Mouse (Mus musculus) midbrain, embryonic 10.5 days (tissue): Measurements from ENCODE around the gene Atpaf1. TPM values are rescaled to one million over a fixed set of nuclear protein-coding genes. Genes with fewer than 3 reads are reported as not detected.

Experiments used
- DNase-seq: peaks from one replicate; pipeline ENCODE4 v3.0.0-alpha.2; 2017; ENCODE audit warnings: low spot score
- H3K27ac ChIP-seq: fragments of 300-500 bp; sonication (generic); replicated peaks from 2 replicates; pipeline ENCODE4 v1.5.1; 2016; ENCODE audit warnings: mild to moderate bottlenecking
- H3K27me3 ChIP-seq: fragments of 300-500 bp; sonication (generic); 2 replicates; pipeline ENCODE4 v1.6.1; 2016; ENCODE audit warnings: low read depth, mild to moderate bottlenecking; ENCODE audit not compliant: poor library complexity, severe bottlenecking
- H3K36me3 ChIP-seq: fragments of 300-500 bp; sonication (generic); 2 replicates; pipeline ENCODE4 v1.6.1; 2016; ENCODE audit warnings: mild to moderate bottlenecking, moderate library complexity
- H3K4me1 ChIP-seq: fragments of 300-500 bp; sonication (generic); 2 replicates; pipeline ENCODE4 v1.6.1; 2016
- H3K4me3 ChIP-seq: fragments of 300-500 bp; sonication (generic); 2 replicates; pipeline ENCODE4 v1.5.1; 2016; ENCODE audit warnings: mild to moderate bottlenecking, moderate library complexity
- H3K9me3 ChIP-seq: fragments of 300-500 bp; sonication (generic); replicated peaks from 2 replicates; pipeline ENCODE4 v1.6.1; 2016; ENCODE audit warnings: mild to moderate bottlenecking
- WGBS: fragments of 180-500 bp; shearing (Covaris S2); methylation state at CpG from one replicate; pipeline ENCODE4 v1.1.7; 2016; 5-methylcytosine and 5-hydroxymethylcytosine counted together
- polyA plus RNA-seq: library from polyadenylated mRNA; unstranded; fragments of >200 nt; fragmentation: Nextera tagmentation; extraction: Ambion mirVana; gene quantifications from 2 replicates; pipeline ENCODE4 v1.2.1, GENCODE M21; 2016

The Atpaf1 gene
- polyA plus RNA-seq, 1 experiment from 2014 or later = 53.8 TPM

DNA sequence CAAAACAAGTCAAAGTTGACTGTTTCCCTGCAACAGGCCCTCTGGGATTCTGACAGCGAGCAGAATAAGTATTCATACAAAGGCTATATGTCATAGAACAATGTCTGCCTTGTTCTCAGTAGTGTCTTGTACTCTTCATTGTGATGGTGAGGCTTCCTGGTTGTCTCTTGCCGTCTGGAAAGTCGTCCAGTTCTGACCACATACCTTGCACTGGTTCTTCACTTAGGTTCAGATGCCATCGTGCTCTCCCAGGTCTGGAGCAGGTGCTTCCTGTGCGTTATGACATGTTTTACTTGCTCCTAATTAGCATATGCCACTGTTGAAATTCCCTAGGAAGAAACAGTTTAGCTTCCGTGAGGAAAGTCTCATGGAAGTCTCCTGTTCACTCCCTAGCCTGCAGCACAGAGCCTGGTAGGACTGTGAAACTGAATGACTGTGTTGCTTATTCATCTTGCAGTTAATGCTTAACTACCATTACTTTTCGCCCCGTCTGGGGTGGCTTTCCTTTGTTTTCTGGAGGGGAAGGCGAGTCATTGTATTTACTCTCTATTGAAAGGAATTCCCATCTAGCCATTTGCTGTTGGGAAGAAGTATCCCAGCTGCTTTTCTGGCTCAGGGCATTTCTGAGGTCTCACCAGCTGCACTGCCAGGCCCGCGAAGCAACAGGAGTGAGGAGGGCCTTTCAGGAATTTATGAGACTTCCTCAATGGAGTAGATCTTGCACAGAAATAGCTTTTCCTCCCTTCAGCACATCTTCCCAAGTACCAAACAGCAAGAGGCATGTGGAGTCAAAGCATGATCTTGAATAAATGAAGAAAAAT is 16.8 kb upstream of the Atpaf1 start:
- Histone ChIP-seq H3K36me3 (peaks cover 96% of the 10 kb centered on the region), H3K27ac (no peak overlapping the region), H3K9me3 (no peaks in the 10 kb centered on the region), H3K27me3 (no peaks in the 10 kb centered on the region), H3K4me3 (no peak overlapping the region), H3K4me1 (no peaks in the 10 kb centered on the region)
- DNase-seq = no peak
- WGBS = 82% methylated on average over 11 of the region's 11 CpGs

DNA sequence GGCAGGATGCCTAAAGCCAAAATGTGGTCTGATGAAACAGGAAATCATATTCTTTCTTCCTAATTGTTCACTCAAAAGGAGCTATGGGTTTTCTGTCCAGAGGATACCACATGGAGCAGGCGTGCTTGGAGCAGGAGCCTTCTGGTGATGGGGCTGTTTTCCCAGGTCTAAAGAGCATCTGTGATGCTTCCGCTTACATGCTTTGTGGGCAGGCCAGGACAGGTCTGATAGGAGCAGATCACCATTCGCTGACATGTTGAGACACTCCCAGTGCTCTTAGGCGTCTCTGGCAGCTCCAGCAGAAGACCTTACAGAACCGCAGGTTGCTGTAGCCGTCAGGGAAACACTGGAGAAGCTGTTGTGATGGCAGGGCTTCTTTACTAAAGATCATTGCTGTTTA is 9.6 kb upstream of the Atpaf1 start:
- no peak overlapping the region for H3K4me3 ChIP-seq

DNA sequence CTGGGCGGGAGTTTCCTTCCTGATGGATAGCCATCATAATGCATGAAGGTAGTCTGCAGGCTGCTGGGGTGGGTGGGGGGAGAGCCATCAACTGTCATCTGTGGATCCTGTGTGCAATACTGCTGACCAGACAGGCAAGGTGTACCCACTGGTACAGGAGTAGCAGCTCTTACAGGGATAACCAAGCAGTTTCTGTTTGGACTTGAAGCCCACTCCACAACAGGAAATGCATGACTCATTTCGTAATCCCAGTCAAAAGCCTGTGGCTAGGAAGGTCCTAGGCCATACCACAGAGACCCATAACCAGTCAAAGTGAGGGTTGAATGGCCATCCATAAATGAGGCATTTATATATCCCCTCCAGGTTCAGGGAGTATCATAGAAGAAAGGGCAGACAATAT is 7.0 kb upstream of the Atpaf1 start:
- H3K4me3 ChIP-seq = no peak overlapping the region
- no peaks in the 10 kb centered on the region for H3K27me3 ChIP-seq
- H3K27ac ChIP-seq = no peak overlapping the region
- no peaks in the 10 kb centered on the region for H3K9me3 ChIP-seq
- WGBS = 94% methylated on average over 2 of the region's 2 CpGs
- no peak for DNase-seq
- H3K4me1 ChIP-seq = no peaks in the 10 kb centered on the region
- peaks cover 51% of the 10 kb centered on the region for H3K36me3 ChIP-seq

More for the DNA sequence above, 9.6 kb upstream of the Atpaf1 start:
- 89% methylated on average over 6 of the region's 6 CpGs for WGBS
- Histone ChIP-seq H3K9me3 (no peaks in the 10 kb centered on the region), H3K4me1 (no peaks in the 10 kb centered on the region), H3K36me3 (peaks cover 75% of the 10 kb centered on the region), H3K27me3 (no peaks in the 10 kb centered on the region), H3K27ac (no peak overlapping the region)
- DNase-seq = no peak

DNA sequence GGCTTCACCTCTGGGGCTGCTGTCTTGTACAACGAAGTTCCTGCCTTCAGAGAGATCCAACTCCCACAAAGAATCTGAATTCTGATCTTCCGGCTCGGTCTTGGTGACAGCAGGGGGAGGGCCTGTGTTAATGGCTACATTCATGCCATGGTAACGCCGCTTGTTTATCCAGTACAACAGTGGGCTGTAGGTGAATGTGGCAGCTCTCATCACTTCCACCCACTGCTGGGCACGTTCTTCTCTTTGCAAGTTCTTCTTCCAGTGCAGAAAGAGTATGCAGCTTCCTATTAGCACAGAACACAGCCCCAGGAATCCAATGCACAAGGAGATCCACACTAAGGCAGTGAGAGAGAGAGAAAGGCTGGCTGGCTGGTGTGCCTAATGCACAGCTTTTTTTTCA is 4.3 kb upstream of the Atpaf1 start:
- H3K27ac ChIP-seq = no peak overlapping the region
- H3K4me3 ChIP-seq = no peak overlapping the region
- DNase-seq = no peak
- no peaks in the 10 kb centered on the region; the same call in 1 of the 2 replicates for H3K27me3 ChIP-seq
- H3K4me1 ChIP-seq = peaks cover 9% of the 10 kb centered on the region
- H3K36me3 ChIP-seq = peaks cover 25% of the 10 kb centered on the region
- WGBS = 69% methylated on average over 6 of the region's 6 CpGs
- no peaks in the 10 kb centered on the region for H3K9me3 ChIP-seq

DNA sequence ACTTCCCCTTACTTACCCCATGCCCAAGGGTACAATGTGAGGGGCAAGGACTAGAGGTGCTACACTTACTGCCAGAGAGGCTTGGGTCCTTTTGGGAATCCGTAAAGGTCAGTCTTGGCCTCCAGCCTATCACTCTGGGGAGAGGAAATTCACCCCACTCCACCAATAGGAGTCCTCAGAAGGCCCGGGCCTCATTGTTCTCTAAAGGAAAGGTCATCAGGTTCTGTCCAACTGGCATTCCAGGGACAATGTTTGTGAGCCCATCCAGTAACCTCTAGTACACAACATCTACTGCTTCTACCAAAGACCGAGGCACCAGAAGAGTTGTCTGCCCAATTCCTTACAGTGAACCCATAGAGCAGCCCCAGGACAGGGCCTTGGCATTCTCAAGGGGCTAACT is 3.7 kb upstream of the Atpaf1 start, which contains the start of gene Tex38:
TSS of gene Tex38 (minus strand) at position 101 of the 400 bp plus-strand sequence.
- no peak for DNase-seq
- 89% methylated on average over 3 of the region's 3 CpGs for WGBS
- H3K27me3 ChIP-seq = no peaks in the 10 kb centered on the region; the same call in 1 of the 2 replicates
- H3K4me1 ChIP-seq = peaks cover 16% of the 10 kb centered on the region
- H3K36me3 ChIP-seq = peaks cover 21% of the 10 kb centered on the region
- H3K4me3 ChIP-seq = no peak within 1 kb of the TSS
- no peak within 1 kb of the TSS for H3K27ac ChIP-seq
- H3K9me3 ChIP-seq = no peaks in the 10 kb centered on the region

DNA sequence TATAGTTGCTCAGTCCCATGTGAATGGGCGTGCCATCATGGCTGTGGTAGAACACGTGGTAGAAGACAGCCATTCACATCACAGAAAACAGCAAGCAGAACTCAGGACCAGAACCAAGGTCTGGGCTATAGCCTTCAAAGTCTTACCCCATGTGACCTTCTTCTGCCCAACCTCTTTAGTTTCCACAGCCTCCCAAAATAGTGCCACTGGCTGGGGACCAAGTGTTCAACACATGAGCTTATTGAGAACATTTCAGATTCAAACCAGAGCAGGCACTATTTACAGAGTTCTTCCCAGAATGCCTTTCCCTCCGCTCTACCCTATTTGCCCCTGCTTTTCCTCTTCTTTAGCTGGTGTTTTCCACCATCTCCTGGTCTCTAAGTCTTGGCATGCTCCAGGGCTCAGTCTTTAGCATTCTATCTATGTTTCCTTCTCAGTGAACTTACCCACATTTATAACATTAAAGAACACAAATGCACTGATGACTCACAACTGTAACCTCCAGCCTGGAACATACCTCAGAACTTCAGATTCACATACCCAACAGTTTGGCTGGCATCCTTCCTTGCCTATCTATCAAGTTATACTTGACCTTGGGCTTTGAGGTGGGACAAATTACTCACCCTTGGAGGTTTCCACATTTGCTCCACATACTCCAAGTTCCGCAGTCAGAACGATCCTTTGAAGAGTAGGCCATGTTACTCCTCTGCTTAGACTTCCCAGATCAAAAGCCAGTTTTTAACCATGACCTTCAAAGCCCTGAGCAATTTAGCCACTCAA is 2.4 kb upstream of the Atpaf1 start:
- 86% methylated on average over 5 of the region's 5 CpGs for WGBS
- H3K4me3 ChIP-seq = no peak overlapping the region
- H3K27me3 ChIP-seq = no peaks in the 10 kb centered on the region; the same call in 1 of the 2 replicates
- H3K4me1 ChIP-seq = peaks cover 19% of the 10 kb centered on the region
- H3K9me3 ChIP-seq = no peaks in the 10 kb centered on the region
- H3K36me3 ChIP-seq = peaks cover 10% of the 10 kb centered on the region
- H3K27ac ChIP-seq = no peak overlapping the region
- no peak for DNase-seq

DNA sequence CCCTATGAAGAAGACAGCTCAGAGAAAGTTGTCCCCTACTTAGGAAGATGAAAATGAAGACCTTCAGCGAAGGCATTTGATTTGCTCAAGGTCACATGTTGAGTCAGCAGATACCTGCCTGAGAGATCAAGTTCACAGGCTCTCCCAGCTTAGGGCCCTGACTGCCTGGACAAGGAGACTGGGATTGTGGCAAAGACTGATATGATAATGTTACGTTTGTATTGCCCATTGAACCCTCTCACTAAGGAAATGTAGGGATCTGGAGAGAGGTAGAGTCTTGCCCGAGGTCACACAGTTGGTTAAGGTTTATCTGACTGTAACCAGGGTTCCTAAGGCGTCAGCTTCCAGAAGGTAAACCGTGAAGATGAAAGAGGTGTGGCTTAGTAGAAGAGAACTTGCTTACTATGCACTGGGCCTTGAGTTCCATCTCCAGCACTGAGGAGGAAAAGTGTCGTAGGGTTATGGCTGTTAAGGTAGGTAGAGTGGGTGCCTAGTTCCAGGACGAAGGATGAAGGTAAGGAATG is 961 bp downstream of the Atpaf1 start:
- no peaks in the 10 kb centered on the region; the same call in 1 of the 2 replicates for H3K27me3 ChIP-seq
- H3K9me3 ChIP-seq = no peaks in the 10 kb centered on the region
- no peak for DNase-seq
- peak overlapping the region; percentile 83 for H3K4me3 ChIP-seq
- peaks cover 19% of the 10 kb centered on the region for H3K4me1 ChIP-seq
- H3K36me3 ChIP-seq = peaks cover 28% of the 10 kb centered on the region
- WGBS = 61% methylated on average over 7 of the region's 7 CpGs
- H3K27ac ChIP-seq = peak overlapping the region; percentile 91

DNA sequence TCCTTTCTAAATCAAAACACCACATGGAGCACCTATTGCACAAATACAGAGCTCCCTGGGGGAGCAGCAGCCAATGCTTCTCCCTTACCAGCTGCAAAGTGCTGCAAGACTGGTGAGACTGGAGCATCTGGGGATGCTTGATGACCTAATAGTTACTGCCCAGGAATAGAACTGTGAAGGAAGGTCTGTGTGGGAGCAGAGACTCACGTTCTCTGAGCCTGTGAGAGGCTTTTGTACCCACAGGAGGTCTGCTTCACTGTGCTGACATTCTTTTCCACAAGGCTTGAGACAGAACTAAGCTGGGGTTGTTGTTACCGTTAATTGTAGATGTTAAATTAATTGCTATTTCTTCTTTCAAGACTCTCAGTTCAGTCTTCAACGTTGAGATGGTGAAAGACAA is 6.3 kb downstream of the Atpaf1 start:
- 86% methylated on average over 3 of the region's 3 CpGs for WGBS
- no peak for DNase-seq
- no peaks in the 10 kb centered on the region for H3K9me3 ChIP-seq
- H3K27ac ChIP-seq = no peak overlapping the region
- no peak overlapping the region for H3K4me3 ChIP-seq
- no peaks in the 10 kb centered on the region for H3K27me3 ChIP-seq
- H3K4me1 ChIP-seq = peaks cover 4% of the 10 kb centered on the region
- H3K36me3 ChIP-seq = peaks cover 65% of the 10 kb centered on the region

DNA sequence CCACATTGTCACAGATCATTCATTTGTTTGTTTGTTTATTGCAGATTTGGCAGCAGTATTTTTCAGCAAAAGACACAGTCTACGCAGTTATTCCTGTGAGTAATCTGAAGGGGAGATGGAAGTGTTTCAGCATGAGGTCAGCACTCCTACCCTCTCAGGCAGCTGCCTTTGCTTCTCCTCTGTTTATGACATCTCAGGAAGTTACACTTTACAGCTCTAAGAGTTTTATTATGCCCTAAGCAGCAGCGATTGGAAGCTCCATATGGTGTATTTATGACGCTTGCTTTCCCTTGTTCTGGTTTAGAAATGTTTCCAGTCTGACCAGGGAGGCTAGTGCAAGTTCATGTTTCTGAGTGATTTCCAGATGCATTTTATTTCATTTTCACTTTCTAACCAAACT is 10.7 kb downstream of the Atpaf1 start:
- H3K4me3 ChIP-seq = no peak overlapping the region
- 92% methylated on average over 3 of the region's 3 CpGs for WGBS
- no peaks in the 10 kb centered on the region for H3K27me3 ChIP-seq
- no peak for DNase-seq
- no peak overlapping the region for H3K27ac ChIP-seq
- no peaks in the 10 kb centered on the region for H3K9me3 ChIP-seq
- no peaks in the 10 kb centered on the region for H3K4me1 ChIP-seq
- peaks cover 83% of the 10 kb centered on the region for H3K36me3 ChIP-seq

DNA sequence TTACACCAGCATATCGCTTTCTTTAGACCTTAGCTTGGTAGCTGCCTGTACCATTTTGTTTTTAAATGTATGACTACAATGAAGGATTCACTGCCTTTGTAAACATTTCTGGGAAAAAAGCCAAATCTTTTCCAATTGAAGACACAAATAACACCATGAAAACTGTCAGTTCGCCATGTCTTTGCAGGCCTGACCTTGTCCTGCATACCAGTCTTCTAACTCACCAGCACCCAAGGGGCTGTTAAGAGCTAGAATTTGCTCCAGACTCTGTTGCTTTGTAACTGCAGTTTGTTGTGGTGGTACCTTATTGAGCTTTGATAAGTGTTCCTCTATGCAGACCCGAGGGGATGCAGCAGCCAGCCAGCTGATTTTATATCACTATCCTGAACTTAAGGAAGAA is 15.4 kb downstream of the Atpaf1 start:
- no peak overlapping the region for H3K4me3 ChIP-seq
- DNase-seq = no peak
- no peaks in the 10 kb centered on the region for H3K4me1 ChIP-seq
- H3K9me3 ChIP-seq = no peaks in the 10 kb centered on the region
- no peak overlapping the region for H3K27ac ChIP-seq
- H3K27me3 ChIP-seq = no peaks in the 10 kb centered on the region
- H3K36me3 ChIP-seq = peaks cover 72% of the 10 kb centered on the region
- 91% methylated on average over 3 of the region's 3 CpGs for WGBS

DNA sequence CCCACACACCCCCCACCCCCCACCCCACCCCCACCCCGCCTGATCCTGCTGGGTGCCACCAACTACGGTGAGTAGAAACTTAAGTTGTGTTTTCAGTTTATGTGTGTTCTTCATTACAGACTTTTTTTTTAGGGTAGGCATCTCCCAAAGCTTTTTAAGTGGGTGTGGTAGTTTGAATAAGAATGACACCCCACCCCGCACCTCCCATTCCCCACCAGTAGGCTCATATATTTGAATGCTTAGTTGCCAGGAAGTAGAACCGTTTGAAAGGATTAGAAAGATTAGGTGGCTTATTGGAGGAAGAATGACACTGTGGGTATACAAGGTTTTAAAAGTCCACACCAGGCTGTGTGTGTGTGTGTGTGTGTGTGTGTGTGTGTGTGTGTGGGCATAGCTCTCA is 27.7 kb downstream of the Atpaf1 start:
- Histone ChIP-seq H3K27ac (no peak overlapping the region), H3K4me3 (no peak overlapping the region), H3K36me3 (peaks cover 57% of the 10 kb centered on the region), H3K4me1 (no peaks in the 10 kb centered on the region), H3K27me3 (no peaks in the 10 kb centered on the region), H3K9me3 (no peaks in the 10 kb centered on the region)
- 85% methylated on average over 4 of the region's 4 CpGs for WGBS
- no peak for DNase-seq

DNA sequence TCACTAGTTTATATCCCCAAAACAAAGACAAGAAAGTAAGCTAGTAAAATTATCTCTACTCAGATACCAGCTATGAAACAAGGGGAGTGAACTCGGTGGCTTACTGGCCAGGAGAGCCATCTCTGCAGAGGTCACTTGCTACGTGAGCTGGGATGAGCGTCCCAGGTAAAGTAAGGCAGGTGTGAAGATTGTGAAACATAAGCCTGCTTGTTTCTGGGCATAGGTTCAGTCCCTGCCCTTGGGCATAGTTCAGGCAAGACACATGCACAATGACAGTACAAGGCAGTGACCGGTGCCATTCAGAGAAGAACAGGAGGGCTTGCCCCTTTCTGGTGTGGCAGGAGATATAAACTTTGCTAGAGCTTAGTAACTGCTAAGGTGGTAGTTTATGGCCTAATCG is 31.0 kb downstream of the Atpaf1 start:
- Histone ChIP-seq H3K9me3 (no peaks in the 10 kb centered on the region), H3K4me1 (0 out of 2 replicates have a peak, but pooled peaks cover 6% of the 10 kb centered on the region), H3K27ac (no peak overlapping the region), H3K36me3 (peaks cover 59% of the 10 kb centered on the region), H3K4me3 (no peak overlapping the region), H3K27me3 (no peaks in the 10 kb centered on the region)
- DNase-seq = no peak
- WGBS = 93% methylated on average over 5 of the region's 5 CpGs

DNA sequence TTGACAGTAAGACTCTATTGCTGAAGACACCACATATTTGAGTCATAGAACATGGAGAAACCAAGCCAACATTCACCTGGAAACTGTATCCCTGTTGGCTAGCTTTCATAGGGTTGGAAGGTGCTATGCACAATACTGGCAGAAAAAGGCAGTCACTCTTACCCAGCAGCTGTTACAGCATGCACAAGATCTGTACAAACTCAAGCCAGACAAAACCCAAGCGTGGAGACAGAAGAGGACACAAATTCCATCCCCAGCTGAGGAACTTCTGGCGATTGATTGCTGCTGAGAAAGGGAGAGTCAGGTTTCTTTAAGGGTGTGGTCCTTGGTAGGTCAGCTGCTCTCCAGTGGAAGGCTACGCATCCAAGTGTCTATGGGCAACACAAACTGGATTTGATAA is 35.6 kb downstream of the Atpaf1 start:
- Histone ChIP-seq H3K9me3 (no peaks in the 10 kb centered on the region), H3K36me3 (peaks cover 25% of the 10 kb centered on the region), H3K27ac (no peak overlapping the region), H3K4me1 (0 out of 2 replicates have a peak, but pooled peaks cover 6% of the 10 kb centered on the region), H3K27me3 (no peaks in the 10 kb centered on the region), H3K4me3 (no peak overlapping the region)
- 80% methylated on average over 3 of the region's 3 CpGs for WGBS
- DNase-seq = no peak
